ENCODE assay signal across 8 mouse cellular contexts in the genomic region with DNA sequence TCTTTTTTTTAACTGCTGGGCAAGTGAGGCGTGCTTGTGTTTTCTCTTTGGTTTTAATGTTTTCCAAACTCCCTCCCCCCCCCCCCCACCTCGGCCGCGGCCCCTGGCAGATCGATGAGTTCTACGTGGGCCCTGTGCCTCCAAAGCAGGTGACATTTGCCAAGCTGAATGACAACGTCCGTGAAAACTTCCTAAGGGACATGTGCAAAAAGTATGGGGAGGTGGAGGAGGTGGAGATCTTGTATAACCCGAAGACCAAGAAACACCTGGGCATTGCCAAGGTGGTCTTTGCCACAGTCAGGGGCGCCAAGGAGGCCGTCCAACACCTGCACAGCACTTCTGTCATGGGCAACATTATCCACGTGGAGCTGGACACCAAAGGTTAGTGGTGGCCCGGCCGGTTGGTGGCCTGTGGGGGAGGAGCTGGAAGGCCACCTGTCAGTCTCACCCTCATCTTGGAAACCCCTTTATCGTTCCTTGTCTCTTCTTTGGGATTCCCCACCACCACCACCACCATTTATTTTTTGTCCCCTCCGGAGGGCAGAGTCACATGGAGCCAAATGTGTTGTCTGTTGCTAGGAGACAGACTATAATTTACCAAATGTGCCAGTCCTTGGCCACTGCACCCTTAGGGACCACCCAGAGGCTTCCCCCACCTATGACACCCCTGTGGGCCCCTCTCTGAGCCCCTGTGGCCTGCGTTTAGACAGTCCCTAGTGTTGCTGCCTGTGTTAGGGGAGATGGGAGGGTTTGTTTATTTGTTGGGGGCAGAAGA. TPM values are rescaled to one million over a fixed set of nuclear protein-coding genes. Genes with fewer than 3 reads are reported as not detected.
DNase-seq lines count a peak whose midpoint lies in the region; ATAC-seq and TF ChIP-seq lines count a peak whose summit lies in the region.

No protein-coding gene starts in this region.

- H3K4me3 ChIP-seq in heart, embryonic 10.5 days = peak overlapping the region; percentile 92
- H3K4me3 ChIP-seq in MEL (ENCODE audit: control insufficient read depth in 1 of 2, insufficient read depth in 1 of 2, low read depth in 2 of 2, low read length in 2 of 2) = peak overlapping the region; percentile 84 to 93
- H3K4me3 ChIP-seq in heart, embryonic 14.5 days (ENCODE audit: control insufficient read depth in 1 of 2, insufficient read depth in 1 of 2, low read depth in 1 of 2, low read length in 2 of 2) = peak overlapping the region; percentile 35 to 93
- H3K4me3 ChIP-seq in liver, embryonic 16.5 days (ENCODE audit: low read depth, low read length) = peak overlapping the region; percentile 91

- no peak for TF ChIP-seq EP300 in MEL (IDR thresholded peaks at IDR 0.05; ENCODE audit: low read depth in 1 of 2, low read length in 2 of 2)

- TF ChIP-seq RAD21 in MEL (IDR thresholded peaks at IDR 0.05; ENCODE audit: low read depth, low read length) = no peak

- H3K27me3 ChIP-seq in heart, embryonic 10.5 days (ENCODE audit: insufficient read depth, poor library complexity, severe bottlenecking) = no peaks in the 10 kb centered on the region
- H3K27me3 ChIP-seq in MEL (ENCODE audit: control insufficient read depth in 1 of 2, insufficient read depth in 2 of 2, low read length in 2 of 2) = no peaks in the 10 kb centered on the region
- H3K27me3 ChIP-seq in heart, embryonic 14.5 days (ENCODE audit: control insufficient read depth, insufficient read depth, low read length) = no peaks in the 10 kb centered on the region
- no peaks in the 10 kb centered on the region for H3K27me3 ChIP-seq in liver, embryonic 16.5 days (ENCODE audit: control insufficient read depth, insufficient read depth, low read depth, low read length)

- no peak for ATAC-seq in heart, embryonic 14.5 days (ENCODE audit: insufficient number of reproducible peaks, insufficient read depth, low FRiP score, low read depth)
- ATAC-seq in liver, embryonic 16.5 days (ENCODE audit: low read depth) = no peak

- H3K27ac ChIP-seq in heart, embryonic 10.5 days = peak overlapping the region; percentile 100
- H3K27ac ChIP-seq in MEL (ENCODE audit: control insufficient read depth, low read depth, low read length) = peak overlapping the region; percentile 27; the same call in 1 of the 2 replicates
- peak overlapping the region in 1 of 2 experiments; percentile 100; a peak in 2 of 4 replicates for H3K27ac ChIP-seq in heart, embryonic 14.5 days (replicated peaks in 1 of 2; ENCODE audit: control insufficient read depth in 1 of 2, insufficient read depth in 1 of 2, low read depth in 2 of 2, low read length in 2 of 2)
- peak overlapping the region; percentile 98 for H3K27ac ChIP-seq in liver, embryonic 16.5 days (ENCODE audit: low read length)

- peak overlapping the region; percentile 95 for H3K4me2 ChIP-seq in heart, embryonic 14.5 days (ENCODE audit: low read length)
- H3K4me2 ChIP-seq in liver, embryonic 16.5 days (ENCODE audit: low read depth, low read length) = peak overlapping the region; percentile 100

- TF ChIP-seq CTCF in MEL (IDR thresholded peaks at IDR 0.05 in 2 of 3, conservative IDR thresholded peaks at IDR 0.05 in 1 of 3; ENCODE audit: control insufficient read depth in 1 of 3, insufficient read depth in 1 of 3, low read depth in 2 of 3, low read length in 3 of 3, poor library complexity in 1 of 3, severe bottlenecking in 1 of 3) = no peak

- peaks cover 74% of the 10 kb centered on the region for H3K79me2 ChIP-seq in MEL (ENCODE audit: control insufficient read depth, insufficient read depth, low read length, poor library complexity)

- no peaks in the 10 kb centered on the region for H3K9me3 ChIP-seq in heart, embryonic 10.5 days
- no peaks in the 10 kb centered on the region for H3K9me3 ChIP-seq in MEL (replicated peaks; ENCODE audit: insufficient read depth, low read length)
- no peaks in the 10 kb centered on the region for H3K9me3 ChIP-seq in heart, embryonic 14.5 days (ENCODE audit: control insufficient read depth, low read length)
- no peaks in the 10 kb centered on the region for H3K9me3 ChIP-seq in liver, embryonic 16.5 days (replicated peaks; ENCODE audit: control insufficient read depth, low read length)

- peak overlapping the region; percentile 98 for H3K9ac ChIP-seq in MEL (ENCODE audit: control insufficient read depth, low read depth, low read length, poor library complexity, severe bottlenecking)
- H3K9ac ChIP-seq in heart, embryonic 14.5 days (ENCODE audit: low read length) = peak overlapping the region; percentile 100
- peak overlapping the region; percentile 98 for H3K9ac ChIP-seq in liver, embryonic 16.5 days (ENCODE audit: low read depth, low read length)

- H3K36me3 ChIP-seq in heart, embryonic 10.5 days = peaks cover 39% of the 10 kb centered on the region
- peaks cover 2 to 5% of the 10 kb centered on the region in 2 experiments; a peak in 3 of 4 replicates for H3K36me3 ChIP-seq in MEL (ENCODE audit: control insufficient read depth in 1 of 2, insufficient read depth in 2 of 2, low read length in 2 of 2)
- peaks cover 47% of the 10 kb centered on the region for H3K36me3 ChIP-seq in heart, embryonic 14.5 days (ENCODE audit: control insufficient read depth, insufficient read depth, low read length)
- H3K36me3 ChIP-seq in liver, embryonic 16.5 days (ENCODE audit: control insufficient read depth, insufficient read depth) = peaks cover 26% of the 10 kb centered on the region

- TF ChIP-seq POLR2A in MEL (IDR thresholded peaks at IDR 0.05; ENCODE audit: control insufficient read depth in 1 of 2, insufficient read depth in 1 of 2, low read depth in 1 of 2, low read length in 2 of 2, poor library complexity in 1 of 2) = no peak

- no peak for DNase-seq in heart, embryonic 10.5 days (ENCODE audit: low spot score)
- no peak for DNase-seq in heart, adult 8-10 months (ENCODE audit: low spot score)
- DNase-seq in MEL (ENCODE audit: low read depth, low spot score) = peak; percentile 30
- no peak for DNase-seq in frontal cortex, postnatal 10 days (ENCODE audit: low spot score in 2 of 2)
- DNase-seq in thymus, postnatal 25 days = no peak
- DNase-seq in layer of hippocampus, adult 9-10 months (ENCODE audit: low spot score) = no peak

- WGBS in heart, embryonic 10.5 days = 5% methylated on average over 16 of the region's 17 CpGs
- 4% methylated on average over 17 of the region's 17 CpGs for WGBS in heart, embryonic 14.5 days
- WGBS in liver, embryonic 16.5 days (ENCODE audit: insufficient replicate concordance) = 10% methylated on average over 17 of the region's 17 CpGs

- H3K4me1 ChIP-seq in heart, embryonic 10.5 days = peaks cover 55% of the 10 kb centered on the region
- peaks cover 3% of the 10 kb centered on the region in 2 experiments; a peak in 2 of 4 replicates for H3K4me1 ChIP-seq in MEL (ENCODE audit: control insufficient read depth in 1 of 2, insufficient read depth in 2 of 2, low read length in 2 of 2)
- H3K4me1 ChIP-seq in heart, embryonic 14.5 days (ENCODE audit: control insufficient read depth in 2 of 2, insufficient read depth in 2 of 2, low read length in 2 of 2) = peaks cover 15 to 42% of the 10 kb centered on the region in 2 experiments
- peaks cover 49% of the 10 kb centered on the region for H3K4me1 ChIP-seq in liver, embryonic 16.5 days (ENCODE audit: control insufficient read depth, low read depth, low read length)

TF ChIP-seq in MEL, 35 proteins besides CTCF, POLR2A, EP300 and RAD21 (continues in another document):
- peak; percentile 98 for TF ChIP-seq MXI1 (IDR thresholded peaks at IDR 0.05; ENCODE audit: low read depth, low read length)
- TF ChIP-seq RCOR1 (IDR thresholded peaks at IDR 0.05; ENCODE audit: low read depth, low read length) = no peak
- 0 out of 2 replicates have a peak, but pooled peaks have one; percentile 16 for TF ChIP-seq MAZ (IDR thresholded peaks at IDR 0.05; ENCODE audit: low read depth, low read length)
- no peak for TF ChIP-seq MAFK (IDR thresholded peaks at IDR 0.05; ENCODE audit: borderline replicate concordance, low read depth, low read length)

RNA-seq across cellular contexts. Expression of a gene that starts 2.2 kb away (rescaled TPM):
- 5.4 and 9.8 TPM in 2 replicates for polyA plus RNA-seq in heart, embryonic 10.5 days (2016; fragmentation: Nextera tagmentation; extraction: Ambion mirVana)
- 10 to 100 TPM; 14.3 to 21.5 (median 18.2) TPM for total RNA-seq in heart, adult 8-10 months (2022)
- total RNA-seq in MEL (2012; rRNA removed) = 3.0 and 4.1 TPM in 2 replicates
- polyA plus RNA-seq in MEL (2012; ENCODE audit: insufficient read depth in 1 of 2, insufficient read length in 2 of 2, low read depth in 1 of 2, low replicate concordance in 2 of 2, missing spikeins in 1 of 2) = 10 to 100 TPM in 1 of 2 experiments, not detected in 1; 23.5 TPM
- 7.9 and 9.3 TPM in 2 replicates for polyA plus RNA-seq in heart, embryonic 14.5 days (2014; fragmentation: Nextera tagmentation; extraction: Ambion mirVana)
- polyA plus RNA-seq in liver, embryonic 16.5 days (2015; fragmentation: Nextera tagmentation; extraction: Ambion mirVana) = 3.5 and 4.1 TPM in 2 replicates

RNA-seq across cellular contexts. Expression of a gene that starts 11.7 kb away (rescaled TPM):
- polyA plus RNA-seq in heart, embryonic 10.5 days (2016; fragmentation: Nextera tagmentation; extraction: Ambion mirVana) = 1.5 and 1.7 TPM in 2 replicates
- total RNA-seq in heart, adult 8-10 months (2022) = 1 to 10 TPM in 1 of 4 experiments, under 1 TPM in 3; 0.38 to 1.7 (median 0.68) TPM
- total RNA-seq in MEL (2012; rRNA removed) = 2.5 and 4.1 TPM in 2 replicates
- polyA plus RNA-seq in MEL (2012; ENCODE audit: insufficient read depth in 1 of 2, insufficient read length in 2 of 2, low read depth in 1 of 2, low replicate concordance in 2 of 2, missing spikeins in 1 of 2) = 10 to 100 TPM in 1 of 2 experiments, not detected in 1; 10.4 TPM
- 0.99 and 2.0 TPM in 2 replicates for polyA plus RNA-seq in heart, embryonic 14.5 days (2014; fragmentation: Nextera tagmentation; extraction: Ambion mirVana)
- polyA plus RNA-seq in liver, embryonic 16.5 days (2015; fragmentation: Nextera tagmentation; extraction: Ambion mirVana) = 1.7 and 2.3 TPM in 2 replicates

RNA-seq across cellular contexts. Expression of a gene that starts 25.1 kb away (rescaled TPM):
- polyA plus RNA-seq in heart, embryonic 10.5 days (2016; fragmentation: Nextera tagmentation; extraction: Ambion mirVana) = 73.2 and 85.3 TPM in 2 replicates
- total RNA-seq in heart, adult 8-10 months (2022) = 10 to 100 TPM; 11.7 to 16.6 (median 13.8) TPM
- 28.4 and 32.0 TPM in 2 replicates for total RNA-seq in MEL (2012; rRNA removed)
- polyA plus RNA-seq in MEL (2012; ENCODE audit: insufficient read depth in 1 of 2, insufficient read length in 2 of 2, low read depth in 1 of 2, low replicate concordance in 2 of 2, missing spikeins in 1 of 2) = 10 to 100 TPM in 1 of 2 experiments, not detected in 1; 54.6 TPM
- 53.0 and 64.3 TPM in 2 replicates for polyA plus RNA-seq in heart, embryonic 14.5 days (2014; fragmentation: Nextera tagmentation; extraction: Ambion mirVana)
- 63.8 and 73.2 TPM in 2 replicates for polyA plus RNA-seq in liver, embryonic 16.5 days (2015; fragmentation: Nextera tagmentation; extraction: Ambion mirVana)

RNA-seq across cellular contexts. Expression of a gene that starts 38.4 kb away (rescaled TPM):
- 0.35 TPM in 1 of 2 replicates, not detected in the other for polyA plus RNA-seq in heart, embryonic 10.5 days (2016; fragmentation: Nextera tagmentation; extraction: Ambion mirVana)
- total RNA-seq in heart, adult 8-10 months (2022) = not detected
- total RNA-seq in MEL (2012; rRNA removed) = not detected in 2 replicates
- not detected for polyA plus RNA-seq in MEL (2012; ENCODE audit: insufficient read depth in 1 of 2, insufficient read length in 2 of 2, low read depth in 1 of 2, low replicate concordance in 2 of 2, missing spikeins in 1 of 2)
- polyA plus RNA-seq in heart, embryonic 14.5 days (2014; fragmentation: Nextera tagmentation; extraction: Ambion mirVana) = not detected in 2 replicates
- polyA plus RNA-seq in liver, embryonic 16.5 days (2015; fragmentation: Nextera tagmentation; extraction: Ambion mirVana) = 110 and 129 TPM in 2 replicates
